Mouse (Mus musculus) liver, adult 2 months (tissue): ENCODE results near the gene Tent4a.

ENCODE experiments used
- CTCF ChIP-seq: fragments of 200-500 bp; IDR thresholded peaks from 2 replicates; pipeline ENCODE4 v1.5.1; 2011; ENCODE audit warnings: low read depth, low read length, control low read depth
- POLR2A ChIP-seq: fragments of 200-500 bp; IDR thresholded peaks from 2 replicates; pipeline ENCODE4 v1.6.1; 2011; ENCODE audit warnings: low read length, control low read depth; ENCODE audit not compliant: insufficient read depth; ENCODE audit errors: extremely low read depth

- TF ChIP-seq POLR2A, result no peak
- TF ChIP-seq CTCF, result no peak
These were observed 45.7 kb downstream of the Tent4a start for GRCm38 (mm10) chr13:69488565-69489255.
